Mouse (Mus musculus) heart, postnatal 0 days (tissue): ENCODE results near the gene Efcab6.

Source experiments
- CTCF ChIP-seq: IDR thresholded peaks from 2 replicates; pipeline ENCODE4 v1.5.1; 2016; ENCODE audit warnings: antibody characterized with exemption, control low read depth, low read depth
- EP300 ChIP-seq: IDR thresholded peaks from 2 replicates; pipeline ENCODE4 v1.6.1; 2016; ENCODE audit warnings: antibody characterized with exemption, low read depth

DNA sequence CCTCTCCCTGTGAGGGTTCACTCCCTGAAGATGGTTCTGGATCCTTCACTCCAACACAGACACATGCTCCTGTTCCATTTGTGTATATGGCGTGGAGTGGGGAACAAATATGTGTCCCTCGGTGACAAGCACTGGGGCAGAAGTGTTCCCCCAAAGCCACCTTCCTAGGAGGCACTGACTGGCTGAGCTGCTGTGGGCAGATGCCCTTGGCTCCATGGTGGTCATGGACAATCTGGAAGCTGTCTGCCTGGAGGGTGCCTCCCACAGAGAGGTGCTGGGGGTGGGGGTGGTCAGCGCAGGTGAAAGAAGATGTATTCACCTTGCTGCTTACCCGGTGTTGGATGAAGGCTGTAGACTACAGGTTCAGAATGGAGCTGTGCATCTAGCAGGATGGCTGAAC, 128.7 kb downstream of the Efcab6 start:
- TF ChIP-seq EP300 (no peak), CTCF (no peak)
